Mouse (Mus musculus): Measurements from ENCODE around the gene Bcl7b. TPM values are rescaled to one million over a fixed set of nuclear protein-coding genes. Genes with fewer than 3 reads are reported as not detected.

Gene Bcl7b
- total RNA-seq, 2 experiments from 2014 or later, result 28.4 to 28.9 TPM

GRCm38 (mm10) chr5:135169479-135169878 is 1.4 kb downstream of the Bcl7b start:
- no peak for DNase-seq

- no peak for DNase-seq
Observed at GRCm38 (mm10) chr5:135171688-135172220, 3.7 kb downstream of the Bcl7b start.

DNA sequence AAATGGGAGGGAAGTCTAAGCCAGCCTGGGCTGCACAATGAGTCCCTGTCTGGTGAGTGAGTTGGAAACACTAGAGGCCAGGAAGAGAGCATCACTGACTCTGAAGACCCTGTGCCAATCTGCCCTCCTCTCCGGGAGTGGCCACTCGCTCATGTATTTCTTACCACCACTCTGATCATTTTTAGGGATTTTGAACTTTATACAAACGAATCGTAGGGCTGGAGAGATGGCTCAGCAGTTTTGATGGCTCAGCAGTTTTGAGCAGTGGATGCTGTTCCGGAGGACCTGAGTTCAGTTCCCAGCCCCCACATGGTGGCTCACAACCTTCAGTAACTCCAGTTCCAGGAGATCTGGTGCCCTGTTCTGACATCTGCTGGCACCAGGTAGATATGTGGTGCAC is 4.9 kb downstream of the Bcl7b start:
- DNase-seq, result no peak

- DNase-seq, result no peak
Observed at GRCm38 (mm10) chr5:135175086-135175485, 7.0 kb downstream of the Bcl7b start.

DNA sequence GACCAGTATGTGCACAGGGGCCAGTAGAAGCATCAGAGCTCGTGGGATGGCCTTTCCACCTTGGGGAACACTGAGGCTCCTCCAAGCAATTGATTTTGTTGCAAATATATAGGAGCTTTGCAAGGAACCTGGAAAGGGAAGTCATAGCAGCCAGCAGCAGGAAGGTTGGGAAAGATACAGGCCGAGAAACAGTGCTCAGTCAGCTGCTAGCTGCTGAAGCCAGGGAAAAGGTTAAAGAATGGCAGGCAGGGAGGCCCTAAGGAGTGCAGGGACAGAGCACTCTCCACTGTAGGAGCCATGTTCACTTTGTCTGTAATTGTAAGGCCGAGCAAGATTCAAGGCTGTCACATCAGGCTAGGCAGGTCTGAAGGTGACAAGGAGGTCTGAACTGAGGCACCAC is 10.4 kb downstream of the Bcl7b start:
- DNase-seq, result no peak

GRCm38 (mm10) chr5:135178996-135179395 is 10.9 kb downstream of the Bcl7b start:
- no peak for DNase-seq

GRCm38 (mm10) chr5:135179616-135180015 is 11.5 kb downstream of the Bcl7b start:
- no peak for DNase-seq

DNA sequence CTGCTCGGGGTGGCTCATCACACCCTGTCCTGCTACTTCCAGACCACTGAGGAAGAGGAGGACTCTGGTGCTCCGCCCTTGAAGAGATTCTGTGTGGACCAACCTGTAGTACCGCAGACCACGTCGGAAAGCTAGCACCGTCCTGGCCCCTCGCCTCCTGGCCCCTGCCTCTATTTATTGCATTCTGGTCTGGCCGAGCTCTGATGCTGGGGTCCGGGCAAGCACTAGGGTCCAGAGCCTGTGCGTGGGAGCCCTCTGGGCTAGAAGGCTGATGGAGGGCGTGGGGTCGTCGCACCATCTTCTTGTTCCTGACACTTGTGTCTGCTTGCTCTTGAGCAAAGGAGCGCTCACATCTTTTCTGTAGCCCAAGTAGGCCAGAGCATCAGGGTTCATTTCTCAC is 12.7 kb downstream of the Bcl7b start:
- no peak for DNase-seq

GRCm38 (mm10) chr5:135181776-135182175 is 13.7 kb downstream of the Bcl7b start:
- DNase-seq, result no peak

GRCm38 (mm10) chr5:135183131-135183861 is 15.2 kb downstream of the Bcl7b start:
- DNase-seq, result no peak

DNA sequence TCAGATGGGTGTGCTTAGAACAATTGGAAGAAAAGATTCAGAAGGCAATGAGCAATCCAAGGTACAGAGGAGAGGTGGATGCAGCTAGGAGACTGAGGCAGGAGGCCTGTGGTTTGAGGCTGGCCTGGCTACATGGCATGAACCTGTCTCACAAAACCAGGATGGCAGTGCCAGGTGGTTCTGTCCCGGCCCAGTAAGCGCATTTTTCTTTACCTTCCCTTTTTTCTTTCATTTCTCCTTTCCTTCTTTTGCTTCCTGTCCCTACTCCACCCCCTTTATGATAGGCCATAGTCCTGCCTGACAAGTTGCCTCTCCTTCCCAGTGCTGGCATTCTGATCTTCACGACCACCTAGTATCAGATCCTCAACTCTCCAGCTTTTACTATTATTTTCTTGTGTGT is 16.9 kb downstream of the Bcl7b start:
- DNase-seq, result no peak

DNA sequence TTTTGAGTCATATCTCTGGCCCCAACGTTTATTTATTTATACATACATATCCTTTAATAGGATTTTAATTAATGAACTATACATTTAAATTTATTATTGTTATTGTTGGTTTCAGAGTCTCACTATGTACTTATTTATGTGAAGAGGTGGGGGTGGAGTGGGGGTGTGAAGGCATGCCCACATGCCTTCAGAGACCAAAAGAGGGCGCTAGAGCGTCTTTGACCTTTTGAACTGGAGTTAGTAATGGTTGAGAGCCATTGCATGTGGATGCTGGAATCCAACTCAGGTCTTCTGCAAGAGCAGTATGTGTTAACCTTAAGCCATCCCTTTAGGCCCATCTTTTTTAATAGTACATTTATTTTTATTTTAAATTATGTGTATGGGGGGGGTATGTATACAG is 17.5 kb downstream of the Bcl7b start:
- no peak for DNase-seq

GRCm38 (mm10) chr5:135186231-135186620 is 18.1 kb downstream of the Bcl7b start:
- DNase-seq, result no peak

- DNase-seq, result peak; percentile 95
Observed at GRCm38 (mm10) chr5:135186621-135187348, 18.7 kb downstream of the Bcl7b start, which contains the start of gene Baz1b. Baz1b (plus strand) TSS chr5:135187264.

GRCm38 (mm10) chr5:135187349-135188213 is 19.5 kb downstream of the Bcl7b start:
- DNase-seq, result peak; percentile 80

- no peak for DNase-seq
Observed at GRCm38 (mm10) chr5:135188214-135188554, 20.1 kb downstream of the Bcl7b start.

DNA sequence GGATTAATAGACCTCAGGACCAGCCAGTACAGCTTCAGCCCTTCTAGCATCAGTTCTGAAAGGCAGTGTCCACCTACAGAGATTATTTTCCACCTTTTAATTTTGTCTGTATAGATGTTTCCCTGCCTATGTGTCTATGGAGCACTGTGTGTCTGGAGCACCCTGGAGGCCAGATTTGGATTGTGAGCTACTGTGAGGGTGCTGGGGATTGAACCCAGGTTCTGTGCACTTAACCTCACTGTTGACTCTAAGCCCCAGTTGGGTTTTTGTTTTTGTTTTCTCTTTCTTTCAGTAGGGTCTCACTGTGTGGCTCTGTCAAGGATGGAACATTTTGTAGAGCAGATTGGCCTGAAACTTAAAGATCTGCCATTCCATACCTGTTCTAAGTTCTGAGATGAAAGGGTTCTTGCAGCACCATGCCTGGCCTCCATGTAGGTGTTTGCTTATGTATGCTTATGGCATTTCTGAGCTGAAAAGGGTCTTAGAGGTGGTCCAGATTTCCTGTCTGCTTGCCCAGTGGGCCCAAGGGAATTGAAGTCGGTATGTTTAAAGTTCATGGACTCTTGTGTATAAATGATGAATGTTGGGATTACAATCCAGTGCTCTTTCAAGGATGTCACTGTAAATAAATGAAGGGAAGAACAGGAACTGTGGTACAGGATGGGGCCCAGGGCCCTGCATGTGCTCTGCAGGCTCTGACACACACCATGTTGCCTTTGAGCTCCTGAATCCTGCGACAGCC is 21.4 kb downstream of the Bcl7b start:
- DNase-seq, result no peak

DNA sequence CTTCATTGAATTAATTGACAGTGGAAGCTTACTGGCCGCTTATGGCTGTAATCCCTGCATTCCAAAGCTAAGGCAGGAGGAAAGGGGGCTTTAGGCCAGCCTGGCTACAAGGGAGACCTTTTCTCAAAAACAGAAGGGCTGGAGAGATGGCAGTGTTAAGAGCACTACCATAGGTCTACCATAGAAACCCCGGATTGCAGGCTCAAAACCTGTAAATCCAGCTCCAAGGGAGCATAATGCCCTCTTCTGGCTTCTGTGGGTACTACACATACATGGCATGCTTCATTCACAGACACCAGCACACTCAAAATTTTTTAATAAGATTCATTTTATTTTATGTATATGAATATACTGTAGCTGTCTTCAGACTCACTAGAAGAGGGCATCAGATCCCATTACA is 23.5 kb downstream of the Bcl7b start:
- DNase-seq, result peak; percentile 52

DNA sequence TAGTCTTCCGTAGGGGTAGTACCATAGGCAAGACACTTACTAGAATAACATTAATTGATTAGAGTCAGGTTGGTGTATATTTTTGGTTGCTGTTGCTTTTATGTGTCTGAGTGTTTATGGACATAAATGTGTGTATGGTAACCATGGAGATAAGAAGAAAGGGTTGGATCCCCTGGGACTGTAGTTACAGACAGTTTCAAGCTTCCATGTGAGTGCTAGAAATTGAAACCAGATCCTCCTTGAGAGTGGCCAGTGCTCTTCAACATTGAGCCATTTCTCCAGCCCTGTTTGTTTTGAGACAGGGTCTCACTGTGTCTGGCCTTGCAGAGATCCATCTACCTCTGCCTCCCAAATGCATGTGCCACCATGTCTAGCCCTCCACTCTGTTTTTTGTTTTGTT is 24.3 kb downstream of the Bcl7b start:
- no peak for DNase-seq

DNA sequence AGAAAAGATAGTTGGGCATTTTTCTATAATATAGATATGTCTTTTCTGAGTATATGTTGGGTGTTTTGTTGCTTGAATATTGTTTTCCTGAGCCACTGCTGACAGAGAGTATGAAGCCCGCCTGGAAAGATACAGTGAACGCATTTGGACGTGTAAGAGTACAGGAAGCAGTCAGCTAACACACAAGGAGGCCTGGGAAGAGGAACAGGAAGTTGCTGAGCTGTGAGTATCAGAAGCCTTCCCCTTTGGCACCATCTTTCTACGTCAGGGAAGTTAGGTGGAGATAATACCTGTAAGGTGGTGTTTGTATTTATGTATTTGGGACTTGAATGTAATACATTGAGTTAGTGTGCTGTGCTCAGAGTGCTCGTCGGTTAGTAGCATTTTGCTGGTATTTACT is 28.3 kb downstream of the Bcl7b start:
- DNase-seq, result no peak

GRCm38 (mm10) chr5:135202763-135203162 is 34.7 kb downstream of the Bcl7b start:
- DNase-seq, result no peak

DNA sequence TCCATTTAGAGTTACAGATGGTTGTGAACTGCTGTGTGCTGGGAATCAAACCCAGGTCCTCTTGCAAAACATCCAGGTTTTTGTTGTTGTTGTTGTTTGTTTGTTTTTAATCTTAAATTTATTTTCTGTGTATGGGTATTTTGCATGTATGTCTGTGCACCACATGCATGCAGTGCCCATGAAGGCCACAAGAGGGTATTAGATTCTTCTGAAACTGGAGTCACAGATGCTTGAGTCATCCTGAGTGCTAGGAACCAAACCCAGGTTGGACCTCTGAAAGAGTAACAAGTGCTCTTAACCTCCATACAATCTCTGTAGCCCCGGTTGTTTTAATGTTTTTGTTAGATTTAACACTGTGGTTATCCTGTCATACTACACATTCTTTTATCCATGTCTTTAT is 40.1 kb downstream of the Bcl7b start:
- DNase-seq, result no peak

Data from gastrocnemius, postnatal 10 days (tissue).